Mouse (Mus musculus): ENCODE results near the gene Mtus2. TPM values are rescaled to one million over a fixed set of nuclear protein-coding genes. Genes with fewer than 3 reads are reported as not detected.
"Not testable (repeated sequence)": the region's sequence is repeated elsewhere in the genome, so short reads cannot be mapped to it uniquely, and the experiment has no call there.

Gene Mtus2
- polyA plus RNA-seq, 1 experiment from 2014 or later, result 1.6 TPM

DNA sequence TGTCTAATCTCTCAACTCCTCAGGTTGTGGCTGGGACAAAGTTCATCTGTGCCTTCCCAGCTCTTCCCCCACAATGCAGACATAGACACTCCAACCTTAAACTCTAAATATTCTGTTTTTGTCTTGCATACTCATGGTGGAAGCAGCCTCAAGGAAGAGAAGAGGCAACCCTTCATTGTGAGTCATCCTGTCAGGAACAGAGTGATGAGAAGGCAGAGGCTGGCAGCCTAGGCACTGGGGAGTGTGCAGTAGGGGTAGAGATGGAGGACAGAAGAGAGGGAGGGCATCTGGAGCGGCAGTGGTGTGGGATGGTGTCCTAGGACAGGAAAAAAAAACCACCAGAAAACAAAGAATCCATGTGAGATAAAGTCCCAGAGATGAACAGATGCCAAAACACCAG, 208.0 kb downstream of the Mtus2 start:
- ATAC-seq (no peak), DNase-seq (no peak)
- no peak overlapping the region for H3K4me3 ChIP-seq (ENCODE audit: low read depth, low read length)
- 59% methylated on average over 1 of the region's 1 CpGs for WGBS (ENCODE audit: insufficient replicate concordance)
- H3K36me3 ChIP-seq (replicated peaks; ENCODE audit: insufficient read depth, low read length), result no peaks in the 10 kb centered on the region
- H3K9ac ChIP-seq (replicated peaks), result no peak overlapping the region
- no peak overlapping the region for H3K4me2 ChIP-seq (ENCODE audit: low read depth, low read length)
- H3K9me3 ChIP-seq (ENCODE audit: low read length), result no peaks in the 10 kb centered on the region
- H3K4me1 ChIP-seq (ENCODE audit: insufficient read depth), result no peaks in the 10 kb centered on the region
- no peaks in the 10 kb centered on the region for H3K27me3 ChIP-seq (ENCODE audit: insufficient read depth, low read length)
- H3K27ac ChIP-seq (ENCODE audit: low read depth), result no peak overlapping the region
- no peak for TF ChIP-seq EP300 (IDR thresholded peaks at IDR 0.05; ENCODE audit: low read depth)
- TF ChIP-seq CTCF (IDR thresholded peaks at IDR 0.05; ENCODE audit: low read depth), result no peak

- Histone ChIP-seq H3K4me3 (ENCODE audit: low read depth, low read length) (no peak overlapping the region), H3K9me3 (ENCODE audit: low read length) (no peaks in the 10 kb centered on the region), H3K27me3 (ENCODE audit: insufficient read depth, low read length) (no peaks in the 10 kb centered on the region), H3K27ac (ENCODE audit: low read depth) (no peak overlapping the region), H3K9ac (replicated peaks) (no peak overlapping the region), H3K4me1 (ENCODE audit: insufficient read depth) (no peaks in the 10 kb centered on the region), H3K4me2 (ENCODE audit: low read depth, low read length) (no peak overlapping the region), H3K36me3 (replicated peaks; ENCODE audit: insufficient read depth, low read length) (no peaks in the 10 kb centered on the region)
- DNase-seq, result no peak
- ATAC-seq, result no peak
- TF ChIP-seq CTCF (IDR thresholded peaks at IDR 0.05; ENCODE audit: low read depth) (no peak), EP300 (IDR thresholded peaks at IDR 0.05; ENCODE audit: low read depth) (no peak)
- WGBS (ENCODE audit: insufficient replicate concordance), result 60% methylated on average over 4 of the region's 4 CpGs
Observed at GRCm38 (mm10) chr5:148175091-148175490, 218.0 kb downstream of the Mtus2 start.

GRCm38 (mm10) chr5:148175742-148176426, 218.8 kb downstream of the Mtus2 start:
- Histone ChIP-seq H3K27me3 (ENCODE audit: insufficient read depth, low read length) (no peaks in the 10 kb centered on the region), H3K9ac (replicated peaks) (no peak overlapping the region), H3K27ac (ENCODE audit: low read depth) (no peak overlapping the region), H3K4me3 (ENCODE audit: low read depth, low read length) (no peak overlapping the region), H3K4me1 (ENCODE audit: insufficient read depth) (no peaks in the 10 kb centered on the region), H3K4me2 (ENCODE audit: low read depth, low read length) (no peak overlapping the region), H3K36me3 (replicated peaks; ENCODE audit: insufficient read depth, low read length) (no peaks in the 10 kb centered on the region), H3K9me3 (ENCODE audit: low read length) (no peaks in the 10 kb centered on the region)
- no peak for TF ChIP-seq EP300 (IDR thresholded peaks at IDR 0.05; ENCODE audit: low read depth)
- no peak for TF ChIP-seq CTCF (IDR thresholded peaks at IDR 0.05; ENCODE audit: low read depth)
- 72% methylated on average over 4 of the region's 4 CpGs for WGBS (ENCODE audit: insufficient replicate concordance)
- DNase-seq, result no peak
- ATAC-seq, result no peak

GRCm38 (mm10) chr5:148176539-148176938, 219.4 kb downstream of the Mtus2 start:
- H3K4me3 ChIP-seq (ENCODE audit: low read depth, low read length); H3K9ac ChIP-seq (replicated peaks); H3K27ac ChIP-seq (ENCODE audit: low read depth); ATAC-seq; DNase-seq; H3K4me1 ChIP-seq (ENCODE audit: insufficient read depth); H3K4me2 ChIP-seq (ENCODE audit: low read depth, low read length); H3K36me3 ChIP-seq (replicated peaks; ENCODE audit: insufficient read depth, low read length); H3K27me3 ChIP-seq (ENCODE audit: insufficient read depth, low read length); H3K9me3 ChIP-seq (ENCODE audit: low read length): not testable (repeated sequence)
- WGBS (ENCODE audit: insufficient replicate concordance), result 81% methylated on average over 8 of the region's 8 CpGs

- H3K9me3 ChIP-seq (ENCODE audit: low read length), result no peaks in the 10 kb centered on the region
- no peaks in the 10 kb centered on the region for H3K27me3 ChIP-seq (ENCODE audit: insufficient read depth, low read length)
- no peak overlapping the region for H3K4me3 ChIP-seq (ENCODE audit: low read depth, low read length)
- H3K9ac ChIP-seq (replicated peaks), result no peak overlapping the region
- WGBS (ENCODE audit: insufficient replicate concordance), result 68% methylated on average over 7 of the region's 7 CpGs
- H3K4me1 ChIP-seq (ENCODE audit: insufficient read depth), result no peaks in the 10 kb centered on the region
- ATAC-seq (no peak), DNase-seq (no peak)
- no peak for TF ChIP-seq EP300 (IDR thresholded peaks at IDR 0.05; ENCODE audit: low read depth)
- no peak overlapping the region for H3K4me2 ChIP-seq (ENCODE audit: low read depth, low read length)
- H3K27ac ChIP-seq (ENCODE audit: low read depth), result no peak overlapping the region
- H3K36me3 ChIP-seq (replicated peaks; ENCODE audit: insufficient read depth, low read length), result no peaks in the 10 kb centered on the region
Observed at GRCm38 (mm10) chr5:148179231-148179630, 222.1 kb downstream of the Mtus2 start.

GRCm38 (mm10) chr5:148180590-148181307, 223.6 kb downstream of the Mtus2 start:
- H3K4me2 ChIP-seq (ENCODE audit: low read depth, low read length), result no peak overlapping the region
- H3K27me3 ChIP-seq (ENCODE audit: insufficient read depth, low read length), result no peaks in the 10 kb centered on the region
- H3K9ac ChIP-seq (replicated peaks), result no peak overlapping the region
- TF ChIP-seq CTCF (IDR thresholded peaks at IDR 0.05; ENCODE audit: low read depth) (peak; percentile 72), EP300 (IDR thresholded peaks at IDR 0.05; ENCODE audit: low read depth) (no peak)
- peaks cover 2% of the 10 kb centered on the region; the same call in 1 of the 2 replicates for H3K9me3 ChIP-seq (ENCODE audit: low read length)
- H3K4me3 ChIP-seq (ENCODE audit: low read depth, low read length), result no peak overlapping the region
- no peaks in the 10 kb centered on the region for H3K36me3 ChIP-seq (replicated peaks; ENCODE audit: insufficient read depth, low read length)
- WGBS (ENCODE audit: insufficient replicate concordance), result 25% methylated on average over 13 of the region's 13 CpGs
- H3K4me1 ChIP-seq (ENCODE audit: insufficient read depth), result no peaks in the 10 kb centered on the region
- H3K27ac ChIP-seq (ENCODE audit: low read depth), result no peak overlapping the region
- DNase-seq (peak; percentile 25), ATAC-seq (no peak)

Data from liver, postnatal 0 days (tissue).